Mouse (Mus musculus): ENCODE results near the gene Brat1.

Brat1 gene

GRCm38 (mm10) chr5:140743706-140744131 lies 38.9 kb downstream of the Brat1 start:
- DNase-seq (ENCODE audit: low spot score in 2 of 2) = no peak

- no peak for DNase-seq (ENCODE audit: low spot score in 2 of 2)
Observed at GRCm38 (mm10) chr5:140748425-140748824, 43.6 kb downstream of the Brat1 start.

GRCm38 (mm10) chr5:140749062-140749875 lies 44.5 kb downstream of the Brat1 start:
- DNase-seq (ENCODE audit: low spot score in 2 of 2) = peak; percentile 67 to 75

- DNase-seq (ENCODE audit: low spot score in 2 of 2) = peak in 1 of 2 experiments; percentile 41
Observed at GRCm38 (mm10) chr5:140750925-140751324, 46.1 kb downstream of the Brat1 start.

GRCm38 (mm10) chr5:140752041-140752440 lies 47.2 kb downstream of the Brat1 start:
- no peak for DNase-seq (ENCODE audit: low spot score in 2 of 2)

- no peak for DNase-seq (ENCODE audit: low spot score in 2 of 2)
Observed at GRCm38 (mm10) chr5:140752639-140753038, 47.8 kb downstream of the Brat1 start.

- DNase-seq (ENCODE audit: low spot score in 2 of 2) = no peak
Observed at GRCm38 (mm10) chr5:140753223-140753622, 48.4 kb downstream of the Brat1 start.

- DNase-seq (ENCODE audit: low spot score in 2 of 2) = no peak
Observed at GRCm38 (mm10) chr5:140758864-140759263, 54.1 kb downstream of the Brat1 start.

GRCm38 (mm10) chr5:140762540-140762939 lies 57.7 kb downstream of the Brat1 start:
- no peak for DNase-seq (ENCODE audit: low spot score in 2 of 2)

GRCm38 (mm10) chr5:140764921-140765613 lies 60.3 kb downstream of the Brat1 start:
- no peak for DNase-seq (ENCODE audit: low spot score in 2 of 2)

GRCm38 (mm10) chr5:140766566-140766965 lies 61.8 kb downstream of the Brat1 start:
- no peak for DNase-seq (ENCODE audit: low spot score in 2 of 2)

- peak; percentile 51 to 62 for DNase-seq (ENCODE audit: low spot score in 2 of 2)
Observed at GRCm38 (mm10) chr5:140767704-140768141, 62.9 kb downstream of the Brat1 start.

GRCm38 (mm10) chr5:140768333-140768732 lies 63.5 kb downstream of the Brat1 start:
- peak; percentile 43 to 55 for DNase-seq (ENCODE audit: low spot score in 2 of 2)
